Mouse (Mus musculus) midbrain, embryonic 12.5 days (tissue): ENCODE data around the gene Mok. TPM values are rescaled to one million over a fixed set of nuclear protein-coding genes. Genes with fewer than 3 reads are reported as not detected.

Experiments
- ATAC-seq: fragments of 200-750 bp; cut with Nextera tagmentation; 2 replicates; pipeline ENCODE4 v1.8.0; 2017; ENCODE audit warnings: low read depth, moderate TSS enrichment, moderate library complexity; ENCODE audit not compliant: low FRiP score
- H3K27ac ChIP-seq: fragments of 300-500 bp; sonication (generic); replicated peaks from 2 replicates; pipeline ENCODE4 v1.5.1; 2016; ENCODE audit warnings: mild to moderate bottlenecking
- H3K27me3 ChIP-seq: fragments of 300-500 bp; sonication (generic); 2 replicates; pipeline ENCODE4 v1.6.1; 2016; ENCODE audit warnings: mild to moderate bottlenecking
- H3K36me3 ChIP-seq: fragments of 300-500 bp; sonication (generic); 2 replicates; pipeline ENCODE4 v1.6.1; 2016
- H3K4me1 ChIP-seq: fragments of 300-500 bp; sonication (generic); 2 replicates; pipeline ENCODE4 v1.6.1; 2016
- H3K4me2 ChIP-seq: fragments of 300-500 bp; sonication (generic); replicated peaks from 2 replicates; pipeline ENCODE4 v1.6.1; 2016; ENCODE audit warnings: mild to moderate bottlenecking, moderate library complexity
- H3K4me3 ChIP-seq: fragments of 300-500 bp; sonication (generic); 2 replicates; pipeline ENCODE4 v1.5.1; 2016; ENCODE audit warnings: mild to moderate bottlenecking
- H3K9ac ChIP-seq: fragments of 300-500 bp; sonication (generic); replicated peaks from 2 replicates; pipeline ENCODE4 v1.6.1; 2016; ENCODE audit warnings: mild to moderate bottlenecking, moderate library complexity
- H3K9me3 ChIP-seq: fragments of 300-500 bp; sonication (generic); 2 replicates; pipeline ENCODE4 v1.6.1; 2016; ENCODE audit warnings: mild to moderate bottlenecking
- WGBS: fragments of 180-500 bp; shearing (Covaris S2); methylation state at CpG from one replicate; pipeline ENCODE4 v1.1.7; 2016; 5-methylcytosine and 5-hydroxymethylcytosine counted together
- polyA plus RNA-seq: library from polyadenylated mRNA; unstranded; fragments of >200 nt; fragmentation: Nextera tagmentation; extraction: Ambion mirVana; gene quantifications from 2 replicates; pipeline ENCODE4 v1.2.1, GENCODE M21; 2016

Mok gene
- polyA plus RNA-seq: 11.1 and 13.2 TPM in 2 replicates

- H3K36me3 ChIP-seq: no peaks in the 10 kb centered on the region
- H3K9me3 ChIP-seq: no peaks in the 10 kb centered on the region
- WGBS: under 1% methylated on average over 71 of the region's 71 CpGs
Observed at GRCm38 (mm10) chr12:110840348-110841198, at the start of gene Mok. Gene Mok, minus strand, starts transcription at chr12:110840939.

DNA sequence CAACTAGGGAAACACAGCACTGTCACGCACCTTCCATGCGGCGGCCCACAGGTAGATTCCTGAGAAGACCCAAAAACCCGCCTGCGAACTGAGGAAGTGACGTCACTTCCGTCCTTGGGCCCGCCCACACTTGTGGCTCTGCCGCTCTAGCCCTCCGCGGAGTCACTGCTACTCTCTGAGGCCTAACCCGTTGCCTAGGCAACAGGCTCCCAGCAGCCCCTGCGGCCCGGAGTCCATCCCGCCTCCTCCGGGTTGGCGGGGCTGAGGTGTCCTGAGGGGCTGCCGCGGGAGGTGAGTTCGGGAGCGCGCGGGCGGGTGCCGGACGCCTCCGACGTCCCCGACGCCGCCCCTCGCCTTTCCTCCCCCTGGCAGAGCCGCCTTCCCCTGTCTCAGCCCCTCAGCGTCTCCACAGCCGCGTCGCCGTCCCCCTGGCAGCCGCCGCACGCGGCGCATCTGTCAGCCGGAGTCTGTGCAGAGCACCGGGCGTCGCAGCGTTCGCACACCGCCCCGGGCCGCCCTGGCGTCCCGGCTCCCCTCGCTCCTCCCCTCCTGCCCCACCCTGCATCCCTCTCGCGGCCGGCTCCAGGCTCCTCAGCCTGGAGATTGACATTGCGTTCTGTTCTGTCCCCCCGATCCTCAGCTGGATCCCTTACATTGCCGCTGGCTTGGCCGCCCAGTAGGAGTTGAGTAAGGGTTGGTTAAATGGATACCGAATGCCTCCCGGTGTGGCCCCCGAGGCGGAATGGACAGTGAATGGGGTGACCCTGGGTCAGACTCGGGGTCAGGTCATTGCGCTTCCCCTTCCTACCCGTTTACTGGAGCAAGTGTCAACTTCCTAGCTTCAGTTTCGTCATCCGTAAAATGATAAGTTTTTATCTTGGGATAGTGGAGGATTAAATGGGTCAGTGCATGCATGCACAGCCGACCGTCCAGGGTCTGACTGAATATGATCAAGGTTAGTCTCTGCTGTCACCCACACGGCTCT lies 48.6 kb upstream of the Mok start, which contains the start of the genes Cinp and Tecpr2:
Cinp (minus strand) TSS at position 110 of the 985 bp plus-strand sequence.
Tecpr2 (plus strand) TSS at position 229 of the 985 bp plus-strand sequence.
- peak; percentile 100 for ATAC-seq
- H3K4me3 ChIP-seq: peak within 1 kb of the TSS; percentile 90
- H3K27ac ChIP-seq: peak within 1 kb of the TSS; percentile 93
- H3K4me2 ChIP-seq: peak within 1 kb of the TSS; percentile 89
- no peaks in the 10 kb centered on the region for H3K27me3 ChIP-seq
- H3K9ac ChIP-seq: peak within 1 kb of the TSS; percentile 88
- WGBS: under 1% methylated on average over 73 of the region's 74 CpGs
- H3K36me3 ChIP-seq: no peaks in the 10 kb centered on the region
- no peaks in the 10 kb centered on the region for H3K9me3 ChIP-seq
- H3K4me1 ChIP-seq: peaks cover 19% of the 10 kb centered on the region

More at GRCm38 (mm10) chr12:110840348-110841198, at the start of gene Mok:
- peaks cover 49% of the 10 kb centered on the region for H3K4me1 ChIP-seq
- peak within 1 kb of the TSS; percentile 69 for H3K4me2 ChIP-seq
- ATAC-seq: peak; percentile 83
- H3K27ac ChIP-seq: peak within 1 kb of the TSS; percentile 71
- peak within 1 kb of the TSS; percentile 83 for H3K4me3 ChIP-seq
- peak within 1 kb of the TSS; percentile 68 for H3K9ac ChIP-seq
- peaks cover 35% of the 10 kb centered on the region for H3K27me3 ChIP-seq

- no peak for ATAC-seq
- Histone ChIP-seq H3K9ac (peak overlapping the region; percentile 83), H3K27ac (no peak overlapping the region), H3K36me3 (peaks cover 5% of the 10 kb centered on the region), H3K4me1 (peaks cover 19% of the 10 kb centered on the region), H3K27me3 (no peaks in the 10 kb centered on the region), H3K4me2 (peak overlapping the region; percentile 89), H3K4me3 (peak overlapping the region; percentile 90), H3K9me3 (no peaks in the 10 kb centered on the region)
- WGBS: 0% methylated on average over 25 of the region's 25 CpGs
Observed at GRCm38 (mm10) chr12:110888606-110889005, 47.9 kb upstream of the Mok start.

DNA sequence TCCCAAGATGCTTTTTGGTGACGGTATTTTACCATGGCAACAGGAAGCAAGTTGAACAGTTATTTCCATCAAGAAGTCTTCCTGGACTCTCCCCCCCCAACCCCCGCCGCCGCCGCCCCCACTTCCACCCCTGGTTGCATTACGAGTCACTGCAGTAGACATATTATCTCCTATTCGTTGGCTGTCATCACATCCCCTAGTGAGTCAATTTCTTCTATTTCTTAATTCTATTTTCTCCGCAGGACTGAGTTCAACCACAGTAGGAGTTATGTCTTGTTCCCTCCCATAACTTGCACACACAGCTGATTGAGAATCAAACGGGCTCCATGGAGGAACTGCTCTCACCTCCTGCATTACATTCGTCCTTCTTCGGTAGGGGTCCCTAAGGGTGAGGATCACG lies 47.4 kb upstream of the Mok start:
- peak overlapping the region; percentile 90 for H3K4me3 ChIP-seq
- no peak for ATAC-seq
- H3K9ac ChIP-seq: peak overlapping the region; percentile 83
- H3K4me2 ChIP-seq: peak overlapping the region; percentile 89
- no peaks in the 10 kb centered on the region for H3K27me3 ChIP-seq
- peaks cover 10% of the 10 kb centered on the region for H3K36me3 ChIP-seq
- H3K27ac ChIP-seq: no peak overlapping the region
- 43% methylated on average over 12 of the region's 12 CpGs for WGBS
- peaks cover 19% of the 10 kb centered on the region for H3K4me1 ChIP-seq
- no peaks in the 10 kb centered on the region for H3K9me3 ChIP-seq

GRCm38 (mm10) chr12:110885251-110885650 lies 44.5 kb upstream of the Mok start:
- ATAC-seq: no peak
- WGBS: 89% methylated on average over 2 of the region's 2 CpGs

DNA sequence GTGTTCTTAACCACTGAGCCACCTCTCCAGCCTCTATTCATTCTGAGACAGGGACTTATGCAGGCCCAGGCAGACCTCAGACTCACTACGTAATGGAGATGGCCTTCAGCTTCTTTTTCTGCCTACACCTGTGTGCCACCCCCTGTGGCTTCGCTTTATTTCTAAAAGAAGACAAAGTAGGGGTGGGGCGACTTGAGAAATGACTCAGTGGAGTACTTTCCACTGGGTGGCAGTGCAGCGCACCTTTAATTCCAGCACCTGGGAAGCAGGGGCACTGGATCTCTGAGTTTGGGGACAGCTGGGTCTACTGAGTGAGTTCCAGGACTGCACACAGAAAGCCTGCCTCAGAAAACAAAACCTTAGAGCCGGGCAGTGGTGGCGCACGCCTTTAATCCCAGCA lies 41.6 kb upstream of the Mok start:
- H3K27me3 ChIP-seq: no peaks in the 10 kb centered on the region
- no peak overlapping the region for H3K27ac ChIP-seq
- no peaks in the 10 kb centered on the region for H3K9me3 ChIP-seq
- peaks cover 60% of the 10 kb centered on the region for H3K36me3 ChIP-seq
- H3K4me3 ChIP-seq: no peak overlapping the region
- WGBS: 89% methylated on average over 7 of the region's 7 CpGs
- no peaks in the 10 kb centered on the region for H3K4me1 ChIP-seq
- no peak overlapping the region for H3K9ac ChIP-seq
- no peak overlapping the region for H3K4me2 ChIP-seq
- ATAC-seq: no peak

More at GRCm38 (mm10) chr12:110885251-110885650, 44.5 kb upstream of the Mok start:
- no peak overlapping the region for H3K9ac ChIP-seq
- H3K4me2 ChIP-seq: no peak overlapping the region
- no peaks in the 10 kb centered on the region for H3K27me3 ChIP-seq
- H3K9me3 ChIP-seq: no peaks in the 10 kb centered on the region
- H3K4me3 ChIP-seq: no peak overlapping the region
- H3K27ac ChIP-seq: no peak overlapping the region
- peaks cover 34% of the 10 kb centered on the region for H3K36me3 ChIP-seq
- H3K4me1 ChIP-seq: peaks cover 18% of the 10 kb centered on the region

GRCm38 (mm10) chr12:110875351-110875750 lies 34.6 kb upstream of the Mok start:
- Histone ChIP-seq H3K9ac (no peak overlapping the region), H3K27me3 (no peaks in the 10 kb centered on the region), H3K9me3 (no peaks in the 10 kb centered on the region), H3K4me2 (no peak overlapping the region), H3K4me3 (no peak overlapping the region), H3K36me3 (peaks cover 90% of the 10 kb centered on the region), H3K4me1 (no peaks in the 10 kb centered on the region), H3K27ac (no peak overlapping the region)
- ATAC-seq: no peak
- WGBS: 92% methylated on average over 2 of the region's 2 CpGs

- 92% methylated on average over 5 of the region's 5 CpGs for WGBS
- H3K9ac ChIP-seq: no peak overlapping the region
- no peak for ATAC-seq
- H3K27ac ChIP-seq: no peak overlapping the region
- no peak overlapping the region for H3K4me2 ChIP-seq
- H3K9me3 ChIP-seq: no peaks in the 10 kb centered on the region
- H3K36me3 ChIP-seq: peaks cover 82% of the 10 kb centered on the region
- H3K27me3 ChIP-seq: no peaks in the 10 kb centered on the region
- no peak overlapping the region for H3K4me3 ChIP-seq
- no peaks in the 10 kb centered on the region for H3K4me1 ChIP-seq
Observed at GRCm38 (mm10) chr12:110871247-110871646, 30.5 kb upstream of the Mok start.

- ATAC-seq: no peak
- peaks cover 8% of the 10 kb centered on the region; the same call in 1 of the 2 replicates for H3K4me1 ChIP-seq
- WGBS: 93% methylated on average over 4 of the region's 4 CpGs
- H3K9ac ChIP-seq: no peak overlapping the region
- no peak overlapping the region for H3K4me3 ChIP-seq
- H3K27ac ChIP-seq: no peak overlapping the region
- no peak overlapping the region for H3K4me2 ChIP-seq
- no peaks in the 10 kb centered on the region for H3K9me3 ChIP-seq
- H3K27me3 ChIP-seq: no peaks in the 10 kb centered on the region
- peaks cover 71% of the 10 kb centered on the region for H3K36me3 ChIP-seq
Observed at GRCm38 (mm10) chr12:110870107-110870506, 29.4 kb upstream of the Mok start.

- H3K27me3 ChIP-seq: no peaks in the 10 kb centered on the region
- no peak overlapping the region for H3K4me2 ChIP-seq
- H3K4me3 ChIP-seq: no peak overlapping the region
- H3K9ac ChIP-seq: peak overlapping the region; percentile 28; the same call in 1 of the 2 replicates
- H3K9me3 ChIP-seq: no peaks in the 10 kb centered on the region
- peaks cover 16% of the 10 kb centered on the region for H3K4me1 ChIP-seq
- ATAC-seq: no peak
- H3K27ac ChIP-seq: peak overlapping the region; percentile 50; the same call in 1 of the 2 replicates
- H3K36me3 ChIP-seq: peaks cover 29% of the 10 kb centered on the region
- WGBS: 64% methylated on average over 10 of the region's 10 CpGs
Observed at GRCm38 (mm10) chr12:110865989-110866388, 25.2 kb upstream of the Mok start.

DNA sequence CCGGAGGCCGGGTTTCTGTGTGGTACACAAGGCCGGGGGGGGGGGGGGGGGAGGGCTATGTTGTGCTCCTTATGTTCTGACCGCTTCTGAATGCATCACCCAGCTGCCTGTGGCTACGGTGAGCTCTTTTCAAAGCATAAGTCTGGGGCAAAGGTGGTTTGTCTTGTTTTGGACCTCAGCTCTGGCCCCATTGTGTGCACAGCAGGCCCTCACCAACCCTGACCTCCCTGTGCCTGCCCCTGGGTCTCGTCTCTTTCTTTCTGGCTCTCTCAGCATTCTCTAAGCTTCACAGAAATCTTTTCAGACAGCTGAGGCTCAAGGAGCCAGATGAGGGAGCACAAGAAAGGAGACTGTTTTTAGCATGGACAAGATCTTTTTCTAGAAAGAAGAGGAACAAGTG lies 24.8 kb upstream of the Mok start:
- no peak for ATAC-seq
- Histone ChIP-seq H3K27ac (peak overlapping the region; percentile 50), H3K9me3 (no peaks in the 10 kb centered on the region), H3K27me3 (no peaks in the 10 kb centered on the region), H3K9ac (0 out of 2 replicates have a peak overlapping the region, but pooled peaks have one; percentile 28), H3K36me3 (peaks cover 25% of the 10 kb centered on the region; the same call in 1 of the 2 replicates), H3K4me1 (peaks cover 16% of the 10 kb centered on the region), H3K4me3 (no peak overlapping the region), H3K4me2 (no peak overlapping the region)
- WGBS: 39% methylated on average over 5 of the region's 6 CpGs
